Mouse (Mus musculus) gastrocnemius, adult 2 months (tissue): ENCODE results near the gene Slc22a23. TPM values are rescaled to one million over a fixed set of nuclear protein-coding genes. Genes with fewer than 3 reads are reported as not detected.
A peak's percentile ranks its signal among the peaks of the same experiment; 100 is the strongest.

Experiments used
- DNase-seq: peaks from one replicate; pipeline ENCODE4 v3.0.0; 2022
- H3K27ac ChIP-seq: fragments of 200-600 bp; 2 replicates; pipeline ENCODE4 v1.8.1; 2022; ENCODE audit warnings: mild to moderate bottlenecking
- H3K4me3 ChIP-seq: fragments of 200-600 bp; 2 replicates; pipeline ENCODE4 v1.8.1; 2022; ENCODE audit warnings: mild to moderate bottlenecking, moderate library complexity
- CTCF ChIP-seq: fragments of 200-600 bp; IDR thresholded peaks from 2 replicates; pipeline ENCODE4 v1.8.1; 2022; ENCODE audit warnings: antibody characterized with exemption, mild to moderate bottlenecking, moderate library complexity
- intact Hi-C: fragments of 180-260 bp; cut with DNase I; formaldehyde crosslinking; loops from one replicate; pipeline ENCODE4 v1.15.1; 2025
- total RNA-seq, 2 experiments: library from RNA; stranded (reverse); gene quantifications; 2 replicates each; pipeline ENCODE4 v1.2.3; 2021

Gene Slc22a23
- total RNA-seq, 2 experiments from 2014 or later = 8.8 to 15.3 TPM

DNA sequence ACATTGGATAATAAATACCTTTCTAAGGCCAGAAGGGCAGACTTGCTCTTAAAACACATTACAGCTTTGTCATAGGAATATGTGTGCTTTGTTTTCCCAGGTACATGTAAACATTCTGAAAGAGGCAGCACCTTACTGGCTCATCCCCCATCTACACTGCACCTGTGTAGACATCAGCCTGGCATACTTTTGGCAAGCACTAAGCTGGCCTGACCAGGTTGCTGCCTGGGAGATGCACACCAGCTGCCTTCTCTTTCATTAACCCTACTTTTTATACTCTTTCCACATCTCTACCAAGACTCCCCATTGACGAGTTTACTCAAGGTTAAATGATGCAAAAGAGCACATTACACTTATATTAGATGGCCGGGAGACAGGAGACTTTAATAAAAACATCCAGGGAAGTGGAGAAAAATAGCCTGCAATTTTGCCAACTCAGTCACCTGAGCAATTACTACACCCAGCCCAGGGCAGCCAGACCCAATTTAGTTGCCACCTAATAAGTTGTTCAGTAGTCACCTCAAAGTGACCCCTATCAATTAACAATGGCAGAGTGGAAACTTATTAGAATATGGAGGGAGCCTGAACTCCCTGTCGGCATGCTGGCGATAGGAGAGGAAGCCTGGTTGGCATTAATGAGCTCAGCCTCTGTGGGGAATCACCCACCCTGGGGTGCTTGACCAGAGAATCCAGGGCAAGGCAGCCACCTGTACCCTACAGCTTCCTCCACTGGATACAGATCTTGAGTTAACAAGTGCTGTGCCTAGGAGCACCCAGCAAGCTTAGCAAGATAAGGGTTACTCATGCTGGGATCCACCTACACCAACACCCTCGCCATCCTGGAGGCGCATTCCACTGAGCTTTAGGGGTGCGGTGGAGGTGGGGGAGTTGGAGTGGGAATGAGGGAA is 37.0 kb downstream of the Slc22a23 start:
- intact Hi-C loops = no loop called here
- Histone ChIP-seq H3K27ac (no peak overlapping the region), H3K4me3 (no peak overlapping the region)
- no peak for TF ChIP-seq CTCF
- DNase-seq = no peak

DNA sequence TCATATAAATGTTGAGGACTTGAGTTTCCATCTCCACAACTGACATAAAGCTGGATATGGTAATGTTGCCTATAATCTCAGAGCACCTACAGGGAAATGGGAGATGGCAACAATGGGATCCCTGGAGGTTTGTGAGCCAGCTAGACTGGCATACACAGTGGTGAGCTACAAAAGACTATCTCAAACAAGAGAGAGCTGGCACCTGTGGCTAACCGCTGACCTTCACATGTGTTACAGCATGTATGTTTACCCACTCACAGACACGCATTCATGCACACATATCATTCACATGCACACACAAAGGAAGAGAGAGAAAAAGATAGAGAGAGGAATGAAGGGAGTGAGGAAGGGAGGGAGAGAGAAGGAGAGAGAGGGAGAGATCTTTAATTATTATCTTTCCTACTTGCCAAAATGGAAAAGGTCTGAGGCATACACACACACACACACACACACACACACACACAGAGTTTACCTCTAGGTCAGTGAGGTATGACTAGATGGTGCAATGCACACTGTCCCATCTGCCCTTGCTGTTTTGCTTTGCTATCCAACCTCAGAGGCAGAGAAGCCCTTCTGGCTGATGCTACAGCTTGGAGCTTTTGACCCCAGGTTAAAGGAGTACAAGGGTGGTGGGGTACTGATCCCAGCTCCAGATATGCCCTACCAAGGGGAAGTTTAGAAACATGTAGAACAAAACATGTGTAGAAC is 38.9 kb downstream of the Slc22a23 start:
- Histone ChIP-seq H3K4me3 (no peak overlapping the region), H3K27ac (no peak overlapping the region)
- no peak for TF ChIP-seq CTCF
- intact Hi-C loops = no loop called here
- no peak for DNase-seq

DNA sequence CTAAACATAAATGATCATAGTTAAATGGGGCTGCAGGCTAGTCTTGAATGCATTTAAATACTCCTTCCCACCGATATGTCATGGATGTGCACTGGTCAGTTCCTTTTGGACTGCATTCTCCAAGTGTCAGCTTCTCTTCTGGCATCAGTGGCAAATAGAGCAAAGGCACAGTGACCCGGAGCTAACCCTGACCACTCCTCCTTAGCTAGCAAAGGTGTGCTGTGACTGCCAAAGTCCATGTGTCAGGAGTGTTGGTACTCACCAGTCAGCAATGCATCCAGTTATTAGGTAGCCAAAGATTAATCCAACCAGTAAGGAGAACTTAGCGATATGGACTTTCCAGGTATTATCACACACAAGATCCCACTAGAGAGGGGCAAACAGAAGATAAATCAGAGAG is 40.1 kb downstream of the Slc22a23 start:
- no peak for TF ChIP-seq CTCF
- Histone ChIP-seq H3K4me3 (no peak overlapping the region), H3K27ac (no peak overlapping the region)
- intact Hi-C loops = no loop called here
- DNase-seq = no peak

DNA sequence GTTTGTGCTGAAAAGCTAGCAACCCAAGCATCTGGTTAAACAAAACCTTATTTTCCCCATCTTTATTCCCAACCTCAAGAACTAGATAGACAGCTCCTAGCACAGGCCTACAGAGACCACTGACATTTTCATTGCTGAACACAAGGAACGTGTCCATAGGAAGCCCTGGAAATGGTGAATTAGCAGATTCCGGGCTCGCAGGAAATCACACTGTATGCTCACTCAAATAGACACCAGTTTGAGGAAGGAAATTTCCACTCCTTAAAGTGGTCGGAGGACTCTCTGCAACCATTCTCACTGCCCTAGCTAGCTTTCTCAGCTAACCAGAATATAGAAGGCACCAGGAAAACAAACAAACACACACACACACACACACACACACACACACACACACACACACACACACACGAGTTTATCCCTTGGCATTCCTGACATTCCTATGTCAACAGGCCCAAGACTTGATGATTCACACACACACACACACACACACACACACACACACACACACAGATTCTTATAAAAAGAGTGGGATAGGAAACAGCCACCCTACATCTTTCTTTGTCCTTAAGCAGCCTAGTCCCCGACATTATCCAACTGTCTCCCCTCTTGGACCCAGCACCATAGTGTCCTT is 41.5 kb downstream of the Slc22a23 start:
- no peak for DNase-seq
- intact Hi-C loops = no loop called here
- no peak overlapping the region for H3K4me3 ChIP-seq
- no peak for TF ChIP-seq CTCF
- no peak overlapping the region for H3K27ac ChIP-seq

DNA sequence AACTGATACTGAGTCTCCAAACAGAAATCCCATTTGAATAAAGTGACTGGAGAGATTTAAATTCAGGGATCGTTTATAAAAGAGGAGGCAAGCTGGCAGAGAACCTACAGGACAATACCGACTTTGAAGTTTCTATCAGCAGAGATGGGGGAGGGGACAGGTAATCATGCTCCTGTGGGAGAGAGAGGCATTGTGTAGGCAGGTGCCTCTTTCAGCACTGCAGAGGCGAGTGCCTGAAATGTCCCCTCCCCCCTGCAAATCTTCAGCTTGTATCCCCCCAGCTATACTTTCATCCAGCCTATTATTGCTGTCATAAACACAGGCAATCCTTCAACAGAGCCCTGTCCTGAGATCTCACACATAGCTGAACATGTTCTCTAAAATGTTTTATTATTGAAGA is 43.4 kb downstream of the Slc22a23 start:
- no peak for TF ChIP-seq CTCF
- Histone ChIP-seq H3K27ac (no peak overlapping the region), H3K4me3 (no peak overlapping the region)
- intact Hi-C loops = no loop called here
- DNase-seq = no peak

DNA sequence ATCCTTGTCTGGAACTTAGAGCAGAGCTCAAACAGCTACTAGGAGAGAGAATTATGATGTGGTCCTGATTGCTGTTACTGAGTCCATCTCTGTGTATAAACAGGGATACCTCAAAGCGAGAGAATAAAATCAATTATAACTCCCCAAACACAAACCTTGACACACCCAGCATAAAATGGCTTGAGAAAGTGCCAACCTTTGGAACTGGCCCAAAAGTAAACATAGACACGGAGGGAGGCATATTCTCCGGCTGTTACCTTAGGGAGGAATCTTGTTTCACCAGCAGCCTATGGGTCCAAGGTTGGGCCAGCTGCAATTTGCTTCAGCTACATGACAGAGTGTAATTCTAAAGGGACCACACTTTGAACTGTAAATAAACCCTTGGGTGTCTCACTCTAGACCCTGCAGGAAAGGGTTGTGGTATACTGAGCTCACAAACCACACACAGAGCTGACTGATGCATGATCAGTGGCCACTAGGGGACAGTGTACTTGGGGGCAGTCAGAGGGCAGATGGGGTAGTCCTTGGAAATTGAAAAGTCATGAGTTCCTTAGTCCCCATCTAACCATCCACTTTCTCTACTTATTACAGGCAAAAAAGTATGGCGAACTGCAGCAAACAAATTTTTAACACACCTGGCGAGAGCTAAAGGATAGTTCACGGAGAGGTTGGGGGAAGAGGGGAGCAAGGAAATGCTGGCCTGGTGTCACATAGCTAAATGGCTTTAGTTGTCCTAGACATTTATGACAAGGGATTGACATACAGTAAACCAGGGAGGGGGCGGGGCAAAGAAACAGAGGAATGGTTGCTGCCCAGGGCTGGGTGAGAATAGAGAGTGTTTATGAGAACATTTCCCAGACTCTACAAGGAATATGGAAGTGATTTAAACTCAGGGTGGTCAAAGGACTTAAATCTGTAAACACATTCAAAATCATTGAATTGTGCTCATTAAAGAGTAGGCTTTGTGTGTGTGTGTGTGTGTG is 45.3 kb downstream of the Slc22a23 start:
- intact Hi-C loops = no loop called here
- Histone ChIP-seq H3K27ac (no peak overlapping the region), H3K4me3 (no peak overlapping the region)
- no peak for DNase-seq
- peak; percentile 43 for TF ChIP-seq CTCF

DNA sequence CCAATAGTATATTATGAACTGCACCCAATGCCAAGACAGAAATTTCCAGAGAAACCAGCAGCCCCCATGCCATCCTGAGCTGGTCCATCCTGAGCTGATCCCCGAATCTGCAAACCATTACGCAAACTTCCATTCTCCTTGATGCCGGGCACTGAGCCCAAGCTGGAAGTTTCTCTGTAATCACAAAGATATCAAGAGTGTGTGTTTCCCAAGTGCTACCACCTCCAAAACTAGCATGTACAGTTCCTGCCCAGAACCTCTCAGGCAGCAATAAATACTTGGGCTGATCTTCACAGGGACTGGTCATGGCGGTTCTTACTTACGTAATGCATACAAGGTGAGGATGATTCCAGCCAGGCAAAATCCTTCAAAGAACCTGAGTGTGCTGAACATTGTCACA is 46.3 kb downstream of the Slc22a23 start:
- no peak overlapping the region for H3K4me3 ChIP-seq
- intact Hi-C loops = no loop called here
- no peak overlapping the region for H3K27ac ChIP-seq
- TF ChIP-seq CTCF = no peak
- no peak for DNase-seq

DNA sequence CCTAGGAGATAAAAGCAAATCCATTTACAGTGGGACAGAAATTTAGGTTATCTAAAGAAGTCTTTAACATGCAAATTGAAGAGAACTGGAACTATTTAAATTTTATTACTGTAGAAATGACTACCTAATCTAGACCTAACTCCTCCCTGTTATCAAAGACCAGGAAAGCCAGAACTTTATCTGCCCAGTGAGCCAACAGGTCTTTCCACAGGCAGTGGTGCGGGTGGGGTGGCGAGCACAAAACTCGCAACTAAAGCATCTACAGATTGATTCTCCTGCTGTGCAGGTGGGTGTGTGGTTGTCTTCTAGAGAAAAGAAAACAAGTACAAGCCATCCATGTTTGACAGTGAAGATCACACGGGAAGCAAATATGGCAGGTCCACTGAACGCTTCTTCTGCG is 46.9 kb downstream of the Slc22a23 start:
- H3K4me3 ChIP-seq = no peak overlapping the region
- DNase-seq = no peak
- intact Hi-C loops = no loop called here
- H3K27ac ChIP-seq = no peak overlapping the region
- TF ChIP-seq CTCF = no peak

DNA sequence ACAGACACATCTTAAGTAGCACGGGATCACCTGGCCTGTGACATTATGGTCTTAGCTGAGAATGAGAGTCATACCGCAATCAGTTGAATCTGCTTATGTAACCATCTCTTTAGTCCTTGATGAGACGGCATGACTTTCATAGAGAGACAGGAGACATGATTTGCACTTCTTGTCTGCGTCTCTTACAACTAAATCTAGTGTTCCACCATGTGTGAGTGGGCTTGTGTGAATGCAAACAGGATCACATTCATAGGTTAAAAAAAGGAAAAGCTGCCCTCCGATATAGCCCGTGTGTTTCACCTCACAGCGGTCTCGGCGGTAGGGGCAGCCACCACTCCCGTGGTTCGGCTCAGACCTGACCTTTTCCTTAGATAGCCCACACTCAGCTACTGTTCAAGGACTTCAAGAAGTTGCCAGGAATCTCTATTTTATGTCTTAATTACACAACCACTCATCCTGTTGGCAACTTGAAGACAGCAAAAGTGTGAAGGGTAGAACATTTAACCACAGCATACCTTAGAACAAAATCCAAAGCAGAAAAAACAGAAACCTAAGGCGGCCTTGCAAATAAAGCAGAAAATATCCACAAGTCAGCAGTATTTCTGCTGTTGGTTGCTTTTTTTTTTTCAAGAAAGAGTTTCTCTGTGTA is 49.1 kb downstream of the Slc22a23 start:
- no peak overlapping the region for H3K27ac ChIP-seq
- no peak for TF ChIP-seq CTCF
- DNase-seq = no peak
- intact Hi-C loops = no loop called here
- H3K4me3 ChIP-seq = no peak overlapping the region

DNA sequence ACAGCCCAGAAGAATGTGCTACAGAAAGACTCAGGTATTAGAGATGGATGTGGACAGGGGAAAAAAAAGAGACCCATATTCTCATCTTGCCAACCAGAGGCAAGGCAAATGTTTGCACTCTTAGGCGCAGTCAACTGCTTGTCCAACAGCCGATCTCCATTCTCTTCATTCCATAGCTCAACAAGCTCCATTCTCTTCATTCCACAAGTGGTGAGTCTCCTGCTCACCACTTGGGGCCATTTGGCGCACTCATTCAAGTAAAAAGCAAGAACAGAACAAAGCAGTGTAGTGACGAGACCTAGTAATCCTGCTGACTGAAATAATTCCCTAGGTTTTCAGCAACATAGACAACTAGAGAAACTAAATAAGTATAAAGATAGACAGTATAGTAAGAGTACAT is 50.8 kb downstream of the Slc22a23 start:
- no peak for DNase-seq
- no peak overlapping the region for H3K4me3 ChIP-seq
- intact Hi-C loops = no loop called here
- peak; percentile 16; the same call in 1 of the 2 replicates for TF ChIP-seq CTCF
- no peak overlapping the region for H3K27ac ChIP-seq

DNA sequence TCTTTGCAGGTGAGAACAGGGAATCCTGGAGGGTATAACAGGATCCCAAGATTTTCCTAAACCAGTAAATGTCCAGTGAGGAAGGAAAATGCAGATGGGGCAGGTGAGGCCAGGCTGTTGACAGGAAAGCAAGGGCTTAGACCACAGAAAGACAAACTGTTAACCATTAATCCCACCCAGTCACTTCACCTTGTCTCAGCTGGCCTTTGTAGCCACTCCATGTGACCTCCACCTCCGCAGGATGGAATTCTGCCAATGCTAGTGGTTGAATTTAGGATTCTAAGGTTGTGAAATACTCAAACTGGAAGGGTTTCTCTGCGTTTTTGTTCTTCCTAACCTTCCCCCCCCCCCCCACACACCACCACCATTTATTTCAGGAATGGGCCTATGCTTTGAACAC is 52.9 kb downstream of the Slc22a23 start:
- H3K4me3 ChIP-seq = no peak overlapping the region
- no peak for TF ChIP-seq CTCF
- no peak overlapping the region for H3K27ac ChIP-seq
- DNase-seq = no peak
- intact Hi-C loops = no loop called here

DNA sequence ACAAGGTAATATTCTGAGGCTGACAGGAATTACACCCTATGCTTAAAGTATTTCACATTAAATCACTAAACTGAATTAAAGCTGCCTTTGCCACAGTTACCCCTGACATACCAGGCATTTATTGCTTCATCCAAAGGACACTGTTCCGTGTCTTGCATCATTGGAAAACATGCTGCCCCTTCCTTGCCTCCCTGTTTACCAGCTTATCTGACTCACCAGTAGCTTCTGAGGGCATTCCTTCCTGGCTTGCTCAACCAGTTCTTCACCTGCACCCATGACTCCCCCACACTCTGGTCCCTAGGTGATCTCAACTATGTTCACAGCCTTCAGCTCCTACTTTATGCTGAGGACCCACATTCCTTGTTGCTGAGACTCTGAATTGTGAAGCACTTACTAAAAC is 54.6 kb downstream of the Slc22a23 start:
- intact Hi-C loops = no loop called here
- H3K4me3 ChIP-seq = no peak overlapping the region
- no peak for DNase-seq
- no peak overlapping the region for H3K27ac ChIP-seq
- TF ChIP-seq CTCF = no peak
